Mouse (Mus musculus): ENCODE measurements around the gene Nfs1. TPM values are rescaled to one million over a fixed set of nuclear protein-coding genes. Genes with fewer than 3 reads are reported as not detected.

Gene Nfs1
- polyA plus RNA-seq, 1 experiment from 2014 or later = 34.0 TPM

- Histone ChIP-seq H3K4me3 (ENCODE audit: low read depth, low read length) (no peak overlapping the region), H3K9me3 (replicated peaks; ENCODE audit: control insufficient read depth, low read length) (no peaks in the 10 kb centered on the region), H3K36me3 (replicated peaks; ENCODE audit: control insufficient read depth, insufficient read depth, low read depth, low read length) (peaks cover 17% of the 10 kb centered on the region), H3K4me1 (ENCODE audit: control insufficient read depth, insufficient read depth, low read length) (no peaks in the 10 kb centered on the region), H3K4me2 (ENCODE audit: low read depth, low read length) (no peak overlapping the region), H3K27me3 (ENCODE audit: control insufficient read depth, insufficient read depth, low read length) (no peaks in the 10 kb centered on the region), H3K9ac (replicated peaks; ENCODE audit: low read length) (no peak overlapping the region), H3K27ac (replicated peaks; ENCODE audit: low read depth, low read length) (no peak overlapping the region)
- no peak for DNase-seq (ENCODE audit: low spot score)
- no peak for ATAC-seq (replicated peaks; ENCODE audit: insufficient number of reproducible peaks, low FRiP score, low TSS enrichment, low read depth)
- 97% methylated on average over 15 of the region's 15 CpGs for WGBS
Measured at GRCm38 (mm10) chr2:156073725-156074124, 70.3 kb downstream of the Nfs1 start.

Other genes starting within 250 kb of the Nfs1 start
- 85.3 and 87.7 TPM in 2 replicates for gene Uqcc1, start 213.9 kb downstream of the Nfs1 start, polyA plus RNA-seq (2014; fragmentation: Nextera tagmentation; extraction: Ambion mirVana)
- not detected in 2 replicates for gene Gm15557, start 203.5 kb downstream of the Nfs1 start, polyA plus RNA-seq (2014; fragmentation: Nextera tagmentation; extraction: Ambion mirVana)
- 3.2 TPM in 2 replicates for gene Gdf5, start 198.8 kb downstream of the Nfs1 start, polyA plus RNA-seq (2014; fragmentation: Nextera tagmentation; extraction: Ambion mirVana)
- 13.4 and 14.0 TPM in 2 replicates for gene Cep250, start 187.7 kb downstream of the Nfs1 start, polyA plus RNA-seq (2014; fragmentation: Nextera tagmentation; extraction: Ambion mirVana)
- 0.89 and 1.5 TPM in 2 replicates for gene 6430550D23Rik, start 136.2 kb downstream of the Nfs1 start, polyA plus RNA-seq (2014; fragmentation: Nextera tagmentation; extraction: Ambion mirVana)
- gene Ergic3, start 136.1 kb downstream of the Nfs1 start, polyA plus RNA-seq (2014; fragmentation: Nextera tagmentation; extraction: Ambion mirVana) = 175 and 210 TPM in 2 replicates
- gene Fer1l4, start 91.2 kb downstream of the Nfs1 start, polyA plus RNA-seq (2014; fragmentation: Nextera tagmentation; extraction: Ambion mirVana) = 0.10 TPM in 1 of 2 replicates, not detected in the other
- 4.4 and 6.3 TPM in 2 replicates for gene Spag4, start 79.0 kb downstream of the Nfs1 start, polyA plus RNA-seq (2014; fragmentation: Nextera tagmentation; extraction: Ambion mirVana)
- 51.3 and 55.4 TPM in 2 replicates for gene Cpne1, start 32.2 kb downstream of the Nfs1 start, polyA plus RNA-seq (2014; fragmentation: Nextera tagmentation; extraction: Ambion mirVana)
- gene Rbm12, start 32.2 kb downstream of the Nfs1 start, polyA plus RNA-seq (2014; fragmentation: Nextera tagmentation; extraction: Ambion mirVana) = 47.3 and 48.7 TPM in 2 replicates
- gene Gm28036, start 17.1 kb downstream of the Nfs1 start, polyA plus RNA-seq (2014; fragmentation: Nextera tagmentation; extraction: Ambion mirVana) = 20.1 and 23.8 TPM in 2 replicates
- 356 and 375 TPM in 2 replicates for gene Romo1, start 147 bp downstream of the Nfs1 start, polyA plus RNA-seq (2014; fragmentation: Nextera tagmentation; extraction: Ambion mirVana)
- 678 and 756 TPM in 2 replicates for gene Rbm39, start 36.1 kb upstream of the Nfs1 start, polyA plus RNA-seq (2014; fragmentation: Nextera tagmentation; extraction: Ambion mirVana)
- gene Phf20, start 52.3 kb upstream of the Nfs1 start, polyA plus RNA-seq (2014; fragmentation: Nextera tagmentation; extraction: Ambion mirVana) = 88.3 and 89.2 TPM in 2 replicates
- 2.9 and 3.4 TPM in 2 replicates for gene Cnbd2, start 168.1 kb upstream of the Nfs1 start, polyA plus RNA-seq (2014; fragmentation: Nextera tagmentation; extraction: Ambion mirVana)
- 65.3 and 66.5 TPM in 2 replicates for gene Scand1, start 168.5 kb upstream of the Nfs1 start, polyA plus RNA-seq (2014; fragmentation: Nextera tagmentation; extraction: Ambion mirVana)